Mouse (Mus musculus) gastrocnemius, adult 18-20 months (tissue): Measurements from ENCODE around the gene Smg8. TPM values are rescaled to one million over a fixed set of nuclear protein-coding genes. Genes with fewer than 3 reads are reported as not detected.
"Not testable (repeated sequence)": the region's sequence is repeated elsewhere in the genome, so short reads cannot be mapped to it uniquely, and the experiment has no call there.

Experiments
- DNase-seq: peaks from one replicate; pipeline ENCODE4 v3.0.0; 2021; ENCODE audit warnings: low spot score
- long read RNA-seq, 2 experiments: library from polyadenylated mRNA; stranded (forward); transcript quantifications; one replicate each; pipeline ENCODE4 v2.0.0; 2021
- total RNA-seq, 2 experiments: library from RNA; stranded (reverse); gene quantifications; 2 replicates each; pipeline ENCODE4 v1.2.3; 2021

The Smg8 gene
- 1 to 10 TPM; 8.0 to 8.6 TPM for total RNA-seq
- long read RNA-seq, experiment 1, transcript Smg8-201 (4 exons, 3,218 nt): major isoform, 8 of 8 reads
- long read RNA-seq, experiment 1, partial matches to known transcripts: 0 of 8 reads
- long read RNA-seq, experiment 1, other reads (novel, unspliced or antisense): 0 of 8 reads
- long read RNA-seq, experiment 2, partial matches to known transcripts: 0 of 2 reads
- long read RNA-seq, experiment 2, other reads (novel, unspliced or antisense): 0 of 2 reads

- peak; percentile 88 for DNase-seq
Measured at GRCm38 (mm10) chr11:87086290-87086984, at the start of gene Smg8. Gene Smg8 (minus strand): TSS chr11:87086774.

GRCm38 (mm10) chr11:87136233-87136632, 49.7 kb upstream of the Smg8 start:
- peak; percentile 9 for DNase-seq

- DNase-seq: peak; percentile 78
Measured at GRCm38 (mm10) chr11:87126824-87127816, 40.5 kb upstream of the Smg8 start, which contains the start of gene Trim37. Gene Trim37 (plus strand): TSS chr11:87127077.

- DNase-seq: no peak
Measured at GRCm38 (mm10) chr11:87126281-87126823, 39.8 kb upstream of the Smg8 start.

- DNase-seq: no peak
Measured at GRCm38 (mm10) chr11:87125562-87125961, 39.0 kb upstream of the Smg8 start.

- no peak for DNase-seq
Measured at GRCm38 (mm10) chr11:87121864-87122263, 35.3 kb upstream of the Smg8 start.

- no peak for DNase-seq
Measured at GRCm38 (mm10) chr11:87110172-87110909, 23.8 kb upstream of the Smg8 start.

GRCm38 (mm10) chr11:87109519-87110171, 23.1 kb upstream of the Smg8 start:
- peak; percentile 3 for DNase-seq

- peak; percentile 97 for DNase-seq
Measured at GRCm38 (mm10) chr11:87108755-87109518, 22.4 kb upstream of the Smg8 start, which contains the start of gene Ska2. Gene Ska2 (plus strand): TSS chr11:87109234.

- DNase-seq: no peak
Measured at GRCm38 (mm10) chr11:87108409-87108754, 21.8 kb upstream of the Smg8 start, which contains the start of gene Prr11. Gene Prr11 (minus strand): TSS chr11:87108708.

- DNase-seq: no peak
Measured at GRCm38 (mm10) chr11:87087142-87087541, 568 bp upstream of the Smg8 start.

GRCm38 (mm10) chr11:87085461-87085860, 1.1 kb downstream of the Smg8 start:
- DNase-seq: no peak

GRCm38 (mm10) chr11:87083712-87084111, 2.9 kb downstream of the Smg8 start:
- no peak for DNase-seq

- DNase-seq: peak; percentile 72
Measured at GRCm38 (mm10) chr11:87073866-87074440, 12.6 kb downstream of the Smg8 start, which contains the start of gene Gdpd1. Gene Gdpd1 (minus strand): TSS chr11:87074062.

GRCm38 (mm10) chr11:87073343-87073865, 13.2 kb downstream of the Smg8 start:
- peak; percentile 52 for DNase-seq

GRCm38 (mm10) chr11:87062087-87062486, 24.5 kb downstream of the Smg8 start:
- DNase-seq: no peak

- no peak for DNase-seq
Measured at GRCm38 (mm10) chr11:87060410-87060809, 26.2 kb downstream of the Smg8 start.

GRCm38 (mm10) chr11:87056286-87056685, 30.3 kb downstream of the Smg8 start:
- DNase-seq: no peak

- DNase-seq: not testable (repeated sequence)
Measured at GRCm38 (mm10) chr11:87048900-87049299, 37.7 kb downstream of the Smg8 start.
